Mouse (Mus musculus) thymus, adult 2 months (tissue): ENCODE results near the gene Lrrn3. TPM values are rescaled to one million over a fixed set of nuclear protein-coding genes. Genes with fewer than 3 reads are reported as not detected.

Source experiments
- DNase-seq: peaks from one replicate; pipeline ENCODE4 v3.0.0; 2021
- H3K27ac ChIP-seq: fragments of 200-500 bp; 2 replicates; pipeline ENCODE4 v1.5.1; 2012; ENCODE audit warnings: low read length, control low read depth; ENCODE audit not compliant: control insufficient read depth, insufficient read depth
- H3K27me3 ChIP-seq: fragments of 200-500 bp; 2 replicates; pipeline ENCODE4 v1.6.1; 2012; ENCODE audit warnings: mild to moderate bottlenecking, low read length, moderate library complexity, mixed read lengths; ENCODE audit not compliant: control insufficient read depth, insufficient read depth
- H3K36me3 ChIP-seq: fragments of 200-500 bp; 2 replicates; pipeline ENCODE4 v1.6.1; 2012; ENCODE audit warnings: mild to moderate bottlenecking, low read length, moderate library complexity; ENCODE audit not compliant: control insufficient read depth, insufficient read depth
- H3K4me1 ChIP-seq: fragments of 200-500 bp; replicated peaks from 2 replicates; pipeline ENCODE4 v1.6.1; 2012; ENCODE audit warnings: low read length; ENCODE audit not compliant: control insufficient read depth, insufficient read depth
- H3K4me3 ChIP-seq: fragments of 200-500 bp; 2 replicates; pipeline ENCODE4 v1.5.1; 2012; ENCODE audit warnings: mild to moderate bottlenecking, low read length, control low read depth, moderate library complexity; ENCODE audit not compliant: control insufficient read depth, insufficient read depth
- CTCF ChIP-seq: fragments of 200-500 bp; IDR thresholded peaks from 2 replicates; pipeline ENCODE4 v1.5.1; 2012; ENCODE audit warnings: mild to moderate bottlenecking, control low read depth, low read length, moderate library complexity, borderline replicate concordance; ENCODE audit not compliant: control insufficient read depth, poor library complexity, insufficient read depth; ENCODE audit errors: extremely low read depth
- POLR2A ChIP-seq: fragments of 200-500 bp; IDR thresholded peaks from 2 replicates; pipeline ENCODE4 v1.6.1; 2012; ENCODE audit warnings: mild to moderate bottlenecking, low read length, control low read depth, moderate library complexity; ENCODE audit not compliant: control insufficient read depth, poor library complexity, insufficient read depth; ENCODE audit errors: extremely low read depth
- WGBS: fragments of 180-500 bp; shearing (Covaris S2); methylation state at CpG from one replicate; pipeline ENCODE4 v1.1.7; 2018; 5-methylcytosine and 5-hydroxymethylcytosine counted together
- polyA plus RNA-seq: library from polyadenylated mRNA; depleted of rRNA; stranded (reverse); fragments of >200 nt; gene quantifications from 2 replicates; pipeline ENCODE4 v1.2.3, GENCODE M21; 2012

Lrrn3 gene
- polyA plus RNA-seq, 1 experiment = 0.26 TPM

GRCm38 (mm10) chr12:41416635-41417034 is 69.6 kb downstream of the Lrrn3 start:
- no peak overlapping the region for H3K4me3 ChIP-seq
- H3K36me3 ChIP-seq = no peaks in the 10 kb centered on the region
- H3K4me1 ChIP-seq = no peaks in the 10 kb centered on the region
- TF ChIP-seq CTCF (no peak), POLR2A (no peak)
- H3K27me3 ChIP-seq = no peaks in the 10 kb centered on the region
- DNase-seq = no peak
- H3K27ac ChIP-seq = no peak overlapping the region

DNA sequence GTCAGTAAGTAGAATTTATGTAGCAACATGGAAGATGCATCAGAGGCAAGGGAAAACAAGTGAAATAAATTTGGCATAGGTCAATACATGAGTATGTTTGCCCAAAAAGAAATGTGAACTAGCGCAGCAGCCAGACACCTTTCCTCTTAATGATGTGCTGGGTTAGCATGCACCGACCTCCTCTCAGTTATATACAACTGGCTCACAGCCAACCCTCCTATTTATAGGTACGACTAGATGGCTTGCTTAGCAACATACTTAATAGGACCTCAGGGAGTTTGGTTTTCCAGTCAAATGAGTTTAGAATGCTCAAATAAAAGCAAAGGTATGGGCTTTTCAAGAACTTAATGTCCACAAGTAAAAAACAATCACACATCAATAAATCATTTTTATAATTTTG is 76.8 kb downstream of the Lrrn3 start:
- H3K4me1 ChIP-seq = no peaks in the 10 kb centered on the region
- no peaks in the 10 kb centered on the region for H3K36me3 ChIP-seq
- WGBS = 93% methylated on average over 3 of the region's 3 CpGs
- H3K27me3 ChIP-seq = no peaks in the 10 kb centered on the region
- H3K27ac ChIP-seq = no peak overlapping the region
- no peak overlapping the region for H3K4me3 ChIP-seq
- TF ChIP-seq POLR2A (no peak), CTCF (no peak)
- no peak for DNase-seq

- Histone ChIP-seq H3K36me3 (no peaks in the 10 kb centered on the region), H3K4me3 (no peak overlapping the region), H3K27ac (no peak overlapping the region), H3K4me1 (no peaks in the 10 kb centered on the region), H3K27me3 (no peaks in the 10 kb centered on the region)
- 88% methylated on average over 3 of the region's 3 CpGs for WGBS
- DNase-seq = no peak
- TF ChIP-seq POLR2A (no peak), CTCF (no peak)
Measured at GRCm38 (mm10) chr12:41401923-41402322, 84.3 kb downstream of the Lrrn3 start.
